Mouse (Mus musculus): ENCODE results near the gene Chst8. TPM values are rescaled to one million over a fixed set of nuclear protein-coding genes. Genes with fewer than 3 reads are reported as not detected.

The Chst8 gene
- polyA plus RNA-seq (2012; rRNA removed), result 1.0 and 4.0 TPM in 2 replicates

GRCm38 (mm10) chr7:34812531-34813111 lies at the start of gene Chst8:
Gene Chst8 (minus strand): TSS chr7:34812711.
- DNase-seq (ENCODE audit: low read depth), result no peak

- DNase-seq (ENCODE audit: low read depth), result no peak
Measured at GRCm38 (mm10) chr7:34858291-34858690, 45.8 kb upstream of the Chst8 start.

GRCm38 (mm10) chr7:34854781-34855352 lies 42.4 kb upstream of the Chst8 start:
- DNase-seq (ENCODE audit: low read depth), result no peak

GRCm38 (mm10) chr7:34853393-34853792 lies 40.9 kb upstream of the Chst8 start:
- no peak for DNase-seq (ENCODE audit: low read depth)

GRCm38 (mm10) chr7:34849660-34850059 lies 37.1 kb upstream of the Chst8 start:
- no peak for DNase-seq (ENCODE audit: low read depth)

GRCm38 (mm10) chr7:34848811-34849210 lies 36.3 kb upstream of the Chst8 start:
- DNase-seq (ENCODE audit: low read depth), result no peak

- no peak for DNase-seq (ENCODE audit: low read depth)
Measured at GRCm38 (mm10) chr7:34847900-34848299, 35.4 kb upstream of the Chst8 start.

GRCm38 (mm10) chr7:34847410-34847809 lies 34.9 kb upstream of the Chst8 start:
- DNase-seq (ENCODE audit: low read depth), result no peak

- no peak for DNase-seq (ENCODE audit: low read depth)
Measured at GRCm38 (mm10) chr7:34838749-34839148, 26.2 kb upstream of the Chst8 start.

GRCm38 (mm10) chr7:34838231-34838630 lies 25.7 kb upstream of the Chst8 start:
- no peak for DNase-seq (ENCODE audit: low read depth)

- no peak for DNase-seq (ENCODE audit: low read depth)
Measured at GRCm38 (mm10) chr7:34826255-34826909, 13.9 kb upstream of the Chst8 start.

- no peak for DNase-seq (ENCODE audit: low read depth)
Measured at GRCm38 (mm10) chr7:34821587-34821986, 9.1 kb upstream of the Chst8 start.

- no peak for DNase-seq (ENCODE audit: low read depth)
Measured at GRCm38 (mm10) chr7:34820554-34820953, 8.0 kb upstream of the Chst8 start.

- no peak for DNase-seq (ENCODE audit: low read depth)
Measured at GRCm38 (mm10) chr7:34819796-34820195, 7.3 kb upstream of the Chst8 start.

GRCm38 (mm10) chr7:34818660-34819059 lies 6.1 kb upstream of the Chst8 start:
- no peak for DNase-seq (ENCODE audit: low read depth)

- DNase-seq (ENCODE audit: low read depth), result no peak
Measured at GRCm38 (mm10) chr7:34816981-34817380, 4.5 kb upstream of the Chst8 start.

GRCm38 (mm10) chr7:34814801-34815200 lies 2.3 kb upstream of the Chst8 start:
- DNase-seq (ENCODE audit: low read depth), result no peak

- no peak for DNase-seq (ENCODE audit: low read depth)
Measured at GRCm38 (mm10) chr7:34811531-34812526, 682 bp downstream of the Chst8 start.

GRCm38 (mm10) chr7:34811060-34811459 lies 1.5 kb downstream of the Chst8 start:
- DNase-seq (ENCODE audit: low read depth), result no peak

- no peak for DNase-seq (ENCODE audit: low read depth)
Measured at GRCm38 (mm10) chr7:34806307-34806706, 6.2 kb downstream of the Chst8 start.

- DNase-seq (ENCODE audit: low read depth), result no peak
Measured at GRCm38 (mm10) chr7:34805691-34806205, 6.8 kb downstream of the Chst8 start.

GRCm38 (mm10) chr7:34805042-34805441 lies 7.5 kb downstream of the Chst8 start:
- no peak for DNase-seq (ENCODE audit: low read depth)
